In genomic region chr7:43769636-43770035, GRCm38 (mm10) we compare ENCODE assay signal across 27 mouse cellular contexts. TPM values are rescaled to one million over a fixed set of nuclear protein-coding genes. Genes with fewer than 3 reads are reported as not detected.
"Had no signal": no experiment of that assay in that cellular context is flagged by ENCODE, and none has a peak within 500 bp of the region (broad histone marks: within the 10 kb centered on the region; RNA-seq: fewer than 3 reads in every experiment).

No protein-coding gene starts in this region.

- H3K4me2 ChIP-seq: kidney, embryonic 15.5 days; limb, embryonic 13.5 days; liver, embryonic 12.5 days; liver, embryonic 15.5 days; midbrain, embryonic 11.5 days; midbrain, embryonic 15.5 days; neural tube, embryonic 13.5 days; stomach, embryonic 15.5 days had no signal

- DNase-seq: kidney, adult 8-10 months; kidney, postnatal 14 days; kidney, postnatal 4 days; left cerebral cortex, postnatal 4 days; liver; lung, adult 18-20 months; thymus, adult 18-20 months; thymus, postnatal 36 days had no signal

- ATAC-seq: intestine, embryonic 16.5 days; liver, embryonic 12.5 days; midbrain, embryonic 15.5 days had no signal

- H3K36me3 ChIP-seq: kidney, embryonic 15.5 days; limb, embryonic 13.5 days; liver, embryonic 12.5 days; liver, embryonic 15.5 days; midbrain, embryonic 15.5 days; neural tube, embryonic 13.5 days; stomach, embryonic 15.5 days had no signal

- H3K9ac ChIP-seq: kidney, embryonic 15.5 days; limb, embryonic 13.5 days; liver, embryonic 12.5 days; liver, embryonic 15.5 days; midbrain, embryonic 15.5 days; neural tube, embryonic 13.5 days; stomach, embryonic 15.5 days had no signal

- H3K27me3 ChIP-seq: kidney, embryonic 15.5 days; limb, embryonic 13.5 days; liver, embryonic 12.5 days; liver, embryonic 15.5 days; megakaryocyte, embryonic 14.5 days; midbrain, embryonic 15.5 days; neural tube, embryonic 13.5 days; stomach, embryonic 15.5 days had no signal

- H3K4me3 ChIP-seq: kidney, embryonic 15.5 days; limb, embryonic 13.5 days; liver, embryonic 12.5 days; liver, embryonic 15.5 days; megakaryocyte, embryonic 14.5 days; midbrain, embryonic 15.5 days; neural tube, embryonic 13.5 days; stomach, embryonic 15.5 days had no signal

- H3K27ac ChIP-seq: kidney, embryonic 15.5 days; limb, embryonic 13.5 days; liver, embryonic 12.5 days; liver, embryonic 15.5 days; macrophage; midbrain, embryonic 15.5 days; neural tube, embryonic 13.5 days; stomach, embryonic 15.5 days had no signal

- H3K9me3 ChIP-seq: kidney, embryonic 15.5 days; limb, embryonic 13.5 days; liver, embryonic 12.5 days; liver, embryonic 15.5 days; midbrain, embryonic 15.5 days; neural tube, embryonic 13.5 days; stomach, embryonic 15.5 days had no signal

- H3K4me1 ChIP-seq: kidney, embryonic 15.5 days; limb, embryonic 13.5 days; liver, embryonic 12.5 days; liver, embryonic 15.5 days; megakaryocyte, embryonic 14.5 days; midbrain, embryonic 15.5 days; neural tube, embryonic 13.5 days; stomach, embryonic 15.5 days had no signal

RNA-seq across cellular contexts. Expression of gene Klk12, which starts 0.9 kb away (rescaled TPM):
- total RNA-seq: layer of hippocampus, adult 18-20 months; layer of hippocampus, postnatal 14 days; left cerebral cortex, adult 8-10 months; left cerebral cortex, postnatal 14 days; left cerebral cortex, postnatal 4 days had no signal
- polyA plus RNA-seq: intestine, embryonic 16.5 days; kidney, embryonic 15.5 days; limb, embryonic 13.5 days; liver, embryonic 12.5 days; liver, embryonic 15.5 days; lung, embryonic 16.5 days; macrophage; midbrain, embryonic 11.5 days; midbrain, embryonic 15.5 days; neural tube, embryonic 13.5 days; small intestine, adult 2 months; testis, adult 2 months; urinary bladder, adult 2 months had no signal

RNA-seq across cellular contexts. Expression of gene Klk11, which starts 4.8 kb away (rescaled TPM):
- total RNA-seq: layer of hippocampus, adult 18-20 months; layer of hippocampus, postnatal 14 days; left cerebral cortex, adult 8-10 months; left cerebral cortex, postnatal 14 days; left cerebral cortex, postnatal 4 days had no signal
- polyA plus RNA-seq: liver, embryonic 12.5 days; liver, embryonic 15.5 days; macrophage; neural tube, embryonic 13.5 days; small intestine, adult 2 months; testis, adult 2 months had no signal

RNA-seq across cellular contexts. Expression of gene Klk10, which starts 11.2 kb away (rescaled TPM):
- total RNA-seq: left cerebral cortex, adult 8-10 months; left cerebral cortex, postnatal 4 days had no signal
- polyA plus RNA-seq: liver, embryonic 12.5 days; macrophage; neural tube, embryonic 13.5 days; testis, adult 2 months had no signal

RNA-seq across cellular contexts. Expression of gene Klk9, which starts 22.1 kb away (rescaled TPM):
- total RNA-seq: layer of hippocampus, adult 18-20 months; left cerebral cortex, adult 8-10 months; left cerebral cortex, postnatal 14 days; left cerebral cortex, postnatal 4 days had no signal
- polyA plus RNA-seq: intestine, embryonic 16.5 days; liver, embryonic 12.5 days; liver, embryonic 15.5 days; macrophage; midbrain, embryonic 11.5 days; neural tube, embryonic 13.5 days; small intestine, adult 2 months; testis, adult 2 months; urinary bladder, adult 2 months had no signal

RNA-seq across cellular contexts. Expression of gene Klk8, which starts 27.7 kb away (rescaled TPM):
- polyA plus RNA-seq: macrophage had no signal
